Mouse (Mus musculus): ENCODE measurements around the gene Olfr524. TPM values are rescaled to one million over a fixed set of nuclear protein-coding genes. Genes with fewer than 3 reads are reported as not detected.

Gene Olfr524
- polyA plus RNA-seq, 1 experiment: not detected

DNA sequence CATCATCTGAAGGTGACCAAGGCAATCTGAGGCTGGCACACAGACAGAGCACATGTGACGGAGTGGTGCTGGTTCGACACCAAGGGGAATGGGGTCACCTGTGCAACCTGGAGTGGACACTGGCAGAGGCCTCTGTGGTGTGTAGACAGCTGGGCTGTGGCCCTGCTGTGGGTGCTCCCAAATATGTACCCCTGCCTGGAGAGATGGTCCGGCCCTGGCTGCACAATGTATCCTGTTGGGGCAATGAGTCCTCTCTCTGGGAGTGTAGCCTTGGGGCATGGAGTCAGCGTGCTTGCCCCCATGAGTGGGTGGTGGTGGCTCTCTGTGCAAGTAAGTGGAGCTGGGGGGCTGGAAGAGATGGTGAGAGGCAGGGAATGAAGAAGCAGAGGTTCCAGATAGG, 14.6 kb upstream of the Olfr524 start:
- H3K4me1 ChIP-seq (ENCODE audit: control insufficient read depth, insufficient read depth, low read length): no peaks in the 10 kb centered on the region
- H3K27ac ChIP-seq (ENCODE audit: insufficient read depth, low read depth, low read length): no peak overlapping the region
- no peaks in the 10 kb centered on the region for H3K27me3 ChIP-seq (replicated peaks; ENCODE audit: control insufficient read depth, insufficient read depth, low read length)
- H3K36me3 ChIP-seq (ENCODE audit: control insufficient read depth, insufficient read depth, low read length): no peaks in the 10 kb centered on the region
- no peak overlapping the region for H3K4me3 ChIP-seq (ENCODE audit: insufficient read depth, low read depth, low read length)
- TF ChIP-seq POLR2A (IDR thresholded peaks at IDR 0.05; ENCODE audit: low read depth, low read length) (no peak), CTCF (conservative IDR thresholded peaks at IDR 0.05; ENCODE audit: insufficient read depth, insufficient read length, low read depth, low read length) (no peak)
- WGBS: 83% methylated on average over 4 of the region's 4 CpGs
- DNase-seq: no peak

DNA sequence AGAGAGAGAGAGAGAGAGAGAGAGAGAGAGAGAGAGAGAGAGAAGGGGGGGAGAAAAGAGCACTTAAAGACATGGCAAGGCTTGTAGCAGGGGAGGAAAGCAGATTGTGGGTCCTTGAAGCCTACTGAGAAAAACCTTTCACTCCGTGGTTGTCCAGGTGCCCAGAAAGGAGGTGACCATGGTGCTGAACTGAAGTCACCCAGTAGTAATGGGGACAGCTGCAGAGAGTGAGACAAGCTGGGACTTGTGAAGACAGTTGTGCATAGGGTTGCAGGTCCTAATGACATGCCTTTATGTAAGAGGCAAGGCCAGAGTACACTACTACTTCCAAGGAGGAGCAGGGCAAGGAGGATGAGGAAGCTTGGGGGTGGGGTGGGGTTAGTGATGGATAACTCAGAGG, 13.5 kb upstream of the Olfr524 start:
- H3K4me1 ChIP-seq (ENCODE audit: control insufficient read depth, insufficient read depth, low read length): no peaks in the 10 kb centered on the region
- no peak overlapping the region for H3K4me3 ChIP-seq (ENCODE audit: insufficient read depth, low read depth, low read length)
- 6% methylated on average over 1 of the region's 1 CpGs for WGBS
- TF ChIP-seq POLR2A (IDR thresholded peaks at IDR 0.05; ENCODE audit: low read depth, low read length) (no peak), CTCF (conservative IDR thresholded peaks at IDR 0.05; ENCODE audit: insufficient read depth, insufficient read length, low read depth, low read length) (no peak)
- no peaks in the 10 kb centered on the region for H3K36me3 ChIP-seq (ENCODE audit: control insufficient read depth, insufficient read depth, low read length)
- DNase-seq: no peak
- no peak overlapping the region for H3K27ac ChIP-seq (ENCODE audit: insufficient read depth, low read depth, low read length)
- H3K27me3 ChIP-seq (replicated peaks; ENCODE audit: control insufficient read depth, insufficient read depth, low read length): no peaks in the 10 kb centered on the region

DNA sequence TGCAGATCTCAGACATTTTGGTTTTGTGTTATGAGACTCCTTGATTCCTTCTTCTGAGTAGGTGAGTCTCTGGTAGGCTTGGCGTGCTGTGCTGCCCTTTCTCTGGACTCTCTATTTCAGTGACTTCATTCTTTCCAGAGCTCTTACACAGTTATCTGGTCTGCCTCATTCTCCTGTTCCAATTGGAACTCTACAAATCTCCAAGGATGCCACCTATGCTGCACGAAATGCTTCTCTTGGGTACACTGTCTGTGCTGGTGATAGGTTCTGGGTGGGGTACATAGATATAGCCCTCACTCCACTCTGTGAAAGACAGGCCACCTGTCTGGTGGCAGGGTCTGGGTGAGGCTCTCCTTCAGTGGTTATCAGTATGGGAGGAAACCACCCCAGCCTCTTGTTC, 12.2 kb upstream of the Olfr524 start, which contains the start of gene Cd163l1:
Gene Cd163l1 (plus strand): TSS at position 301 of the 400 bp plus-strand sequence.
- DNase-seq: no peak
- no peak within 1 kb of the TSS for H3K27ac ChIP-seq (ENCODE audit: insufficient read depth, low read depth, low read length)
- no peak for TF ChIP-seq POLR2A (IDR thresholded peaks at IDR 0.05; ENCODE audit: low read depth, low read length)
- TF ChIP-seq CTCF (conservative IDR thresholded peaks at IDR 0.05; ENCODE audit: insufficient read depth, insufficient read length, low read depth, low read length): no peak
- H3K4me1 ChIP-seq (ENCODE audit: control insufficient read depth, insufficient read depth, low read length): no peaks in the 10 kb centered on the region
- H3K4me3 ChIP-seq (ENCODE audit: insufficient read depth, low read depth, low read length): no peak within 1 kb of the TSS
- no peaks in the 10 kb centered on the region for H3K27me3 ChIP-seq (replicated peaks; ENCODE audit: control insufficient read depth, insufficient read depth, low read length)
- no peaks in the 10 kb centered on the region for H3K36me3 ChIP-seq (ENCODE audit: control insufficient read depth, insufficient read depth, low read length)
- 91% methylated on average over 2 of the region's 2 CpGs for WGBS

DNA sequence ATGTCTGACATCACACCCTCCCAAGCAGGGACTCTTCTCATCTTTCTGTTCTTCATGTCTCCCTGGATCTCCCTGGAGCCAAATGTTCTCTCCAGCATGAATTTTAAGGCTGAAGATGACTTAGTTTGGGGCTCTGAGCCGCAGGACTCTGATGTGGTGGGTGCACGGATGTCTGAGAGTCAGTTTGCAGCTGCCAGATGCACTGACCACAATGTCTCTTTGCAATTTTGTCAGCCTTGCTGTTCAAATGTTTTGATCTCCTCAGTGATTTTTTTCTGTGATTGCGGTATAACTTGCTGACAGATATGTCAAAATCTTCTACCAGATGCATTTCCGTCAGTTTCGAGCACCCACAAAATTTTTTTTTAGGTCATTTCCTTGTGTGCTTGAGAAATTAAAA, 8.1 kb upstream of the Olfr524 start:
- TF ChIP-seq CTCF (conservative IDR thresholded peaks at IDR 0.05; ENCODE audit: insufficient read depth, insufficient read length, low read depth, low read length) (no peak), POLR2A (IDR thresholded peaks at IDR 0.05; ENCODE audit: low read depth, low read length) (no peak)
- Histone ChIP-seq H3K36me3 (ENCODE audit: control insufficient read depth, insufficient read depth, low read length) (no peaks in the 10 kb centered on the region), H3K27me3 (replicated peaks; ENCODE audit: control insufficient read depth, insufficient read depth, low read length) (no peaks in the 10 kb centered on the region), H3K4me3 (ENCODE audit: insufficient read depth, low read depth, low read length) (no peak overlapping the region), H3K27ac (ENCODE audit: insufficient read depth, low read depth, low read length) (no peak overlapping the region), H3K4me1 (ENCODE audit: control insufficient read depth, insufficient read depth, low read length) (no peaks in the 10 kb centered on the region)
- no peak for DNase-seq
- 78% methylated on average over 5 of the region's 5 CpGs for WGBS

DNA sequence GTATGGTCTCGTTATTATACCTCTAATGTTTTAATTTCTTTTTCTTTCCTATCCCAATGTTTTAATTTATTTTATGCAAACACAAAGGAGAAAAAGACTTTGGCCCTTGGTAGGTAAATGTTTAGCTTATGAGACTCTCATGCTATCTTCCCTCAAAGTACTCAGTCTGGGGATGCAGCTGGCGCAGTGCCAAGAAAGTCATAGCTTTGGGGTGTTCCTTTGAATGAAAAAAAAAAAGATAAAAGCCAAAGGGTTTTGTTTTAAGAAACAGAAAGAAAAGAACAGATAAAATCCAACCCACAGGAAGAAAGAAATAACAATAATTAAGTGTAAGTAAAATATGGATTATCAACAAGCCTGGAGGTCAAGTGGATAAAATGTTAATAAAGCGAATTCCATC, 2.9 kb upstream of the Olfr524 start:
- H3K27ac ChIP-seq (ENCODE audit: insufficient read depth, low read depth, low read length): no peak overlapping the region
- no peaks in the 10 kb centered on the region for H3K36me3 ChIP-seq (ENCODE audit: control insufficient read depth, insufficient read depth, low read length)
- H3K4me1 ChIP-seq (ENCODE audit: control insufficient read depth, insufficient read depth, low read length): no peaks in the 10 kb centered on the region
- no peaks in the 10 kb centered on the region for H3K27me3 ChIP-seq (replicated peaks; ENCODE audit: control insufficient read depth, insufficient read depth, low read length)
- 60% methylated on average over 3 of the region's 3 CpGs for WGBS
- no peak for TF ChIP-seq POLR2A (IDR thresholded peaks at IDR 0.05; ENCODE audit: low read depth, low read length)
- no peak for TF ChIP-seq CTCF (conservative IDR thresholded peaks at IDR 0.05; ENCODE audit: insufficient read depth, insufficient read length, low read depth, low read length)
- no peak overlapping the region for H3K4me3 ChIP-seq (ENCODE audit: insufficient read depth, low read depth, low read length)
- DNase-seq: peak; percentile 39

DNA sequence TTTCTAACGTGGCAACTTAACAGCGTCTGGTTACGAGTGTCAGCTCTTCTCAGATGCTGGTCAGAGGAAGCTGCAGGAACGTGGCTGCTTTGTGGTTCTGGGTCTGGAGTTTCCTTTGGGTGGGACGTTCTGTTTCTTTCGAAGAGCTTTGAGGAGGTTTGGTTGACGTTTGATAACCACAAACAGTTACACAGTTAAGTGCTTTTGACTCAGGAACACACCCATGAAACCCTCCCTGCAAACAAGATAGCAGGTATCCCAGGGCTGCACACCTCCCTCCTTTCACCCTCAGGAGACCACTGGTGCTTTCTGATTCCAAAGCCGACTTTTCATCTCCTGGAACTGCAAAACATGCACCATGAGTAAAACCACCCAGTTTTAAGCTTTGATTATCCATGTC, 2.4 kb upstream of the Olfr524 start:
- Histone ChIP-seq H3K4me1 (ENCODE audit: control insufficient read depth, insufficient read depth, low read length) (no peaks in the 10 kb centered on the region), H3K36me3 (ENCODE audit: control insufficient read depth, insufficient read depth, low read length) (no peaks in the 10 kb centered on the region), H3K27ac (ENCODE audit: insufficient read depth, low read depth, low read length) (no peak overlapping the region), H3K4me3 (ENCODE audit: insufficient read depth, low read depth, low read length) (no peak overlapping the region), H3K27me3 (replicated peaks; ENCODE audit: control insufficient read depth, insufficient read depth, low read length) (no peaks in the 10 kb centered on the region)
- WGBS: 73% methylated on average over 8 of the region's 8 CpGs
- no peak for TF ChIP-seq POLR2A (IDR thresholded peaks at IDR 0.05; ENCODE audit: low read depth, low read length)
- no peak for TF ChIP-seq CTCF (conservative IDR thresholded peaks at IDR 0.05; ENCODE audit: insufficient read depth, insufficient read length, low read depth, low read length)
- DNase-seq: no peak

DNA sequence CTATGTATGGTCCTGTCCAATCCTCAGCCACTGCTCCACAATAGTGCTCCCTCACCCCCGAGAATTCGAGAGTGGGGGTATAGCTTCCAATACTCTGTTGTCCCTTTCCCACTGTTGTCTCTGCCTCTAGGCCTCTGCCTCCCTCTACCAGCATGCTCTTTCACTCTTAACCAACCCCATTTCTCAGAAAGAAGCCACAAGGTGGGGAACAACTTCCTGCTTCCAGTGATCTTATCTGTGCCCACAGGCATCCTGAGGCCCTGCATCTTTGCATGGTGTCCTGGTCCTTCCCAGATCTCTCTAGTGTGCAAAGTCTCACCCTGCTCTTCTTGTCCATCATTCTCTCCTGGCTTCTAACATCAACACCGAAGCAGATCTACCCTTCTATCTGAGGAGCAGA, 1.1 kb upstream of the Olfr524 start:
- no peak for DNase-seq
- Histone ChIP-seq H3K4me3 (ENCODE audit: insufficient read depth, low read depth, low read length) (no peak overlapping the region), H3K27ac (ENCODE audit: insufficient read depth, low read depth, low read length) (no peak overlapping the region), H3K36me3 (ENCODE audit: control insufficient read depth, insufficient read depth, low read length) (no peaks in the 10 kb centered on the region), H3K27me3 (replicated peaks; ENCODE audit: control insufficient read depth, insufficient read depth, low read length) (no peaks in the 10 kb centered on the region), H3K4me1 (ENCODE audit: control insufficient read depth, insufficient read depth, low read length) (no peaks in the 10 kb centered on the region)
- TF ChIP-seq CTCF (conservative IDR thresholded peaks at IDR 0.05; ENCODE audit: insufficient read depth, insufficient read length, low read depth, low read length) (no peak), POLR2A (IDR thresholded peaks at IDR 0.05; ENCODE audit: low read depth, low read length) (no peak)
- WGBS: 81% methylated on average over 3 of the region's 3 CpGs

DNA sequence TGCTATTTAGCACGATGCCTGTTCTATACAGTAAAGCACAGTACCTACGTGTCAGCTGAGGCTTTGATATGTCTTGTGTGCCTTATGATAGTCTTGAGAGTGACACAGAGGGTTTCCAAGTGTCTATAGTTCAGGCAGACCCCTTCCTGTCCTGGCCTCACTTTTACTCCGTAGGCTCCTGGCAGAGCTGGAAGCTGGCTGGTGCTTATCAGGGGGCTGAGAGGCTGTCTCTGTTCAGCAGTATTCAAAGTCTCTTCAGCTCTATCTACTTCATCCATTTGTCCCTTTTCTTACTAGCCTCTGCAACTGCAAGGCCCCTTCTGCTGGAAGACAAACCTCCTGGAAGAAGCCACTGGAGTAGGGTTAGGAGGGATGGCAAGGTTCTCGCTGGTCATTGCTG, 4.7 kb downstream of the Olfr524 start:
- H3K4me1 ChIP-seq (ENCODE audit: control insufficient read depth, insufficient read depth, low read length): no peaks in the 10 kb centered on the region
- TF ChIP-seq CTCF (conservative IDR thresholded peaks at IDR 0.05; ENCODE audit: insufficient read depth, insufficient read length, low read depth, low read length): no peak
- TF ChIP-seq POLR2A (IDR thresholded peaks at IDR 0.05; ENCODE audit: low read depth, low read length): no peak
- DNase-seq: no peak
- no peak overlapping the region for H3K4me3 ChIP-seq (ENCODE audit: insufficient read depth, low read depth, low read length)
- H3K27me3 ChIP-seq (replicated peaks; ENCODE audit: control insufficient read depth, insufficient read depth, low read length): no peaks in the 10 kb centered on the region
- WGBS: 87% methylated on average over 4 of the region's 4 CpGs
- H3K27ac ChIP-seq (ENCODE audit: insufficient read depth, low read depth, low read length): no peak overlapping the region
- no peaks in the 10 kb centered on the region for H3K36me3 ChIP-seq (ENCODE audit: control insufficient read depth, insufficient read depth, low read length)

Measured in kidney, adult 2 months (tissue).